Mouse (Mus musculus) liver, embryonic 16.5 days (tissue): ENCODE results near the gene Tbx1. TPM values are rescaled to one million over a fixed set of nuclear protein-coding genes. Genes with fewer than 3 reads are reported as not detected.
A peak's percentile ranks its signal among the peaks of the same experiment; 100 is the strongest.

ENCODE experiments used
- ATAC-seq: fragments of 200-750 bp; cut with Nextera tagmentation; 2 replicates; pipeline ENCODE4 v1.8.0; 2017; ENCODE audit warnings: low read depth, mild to moderate bottlenecking, moderate number of reproducible peaks, moderate library complexity
- H3K27ac ChIP-seq: fragments of 300-500 bp; sonication (generic); 2 replicates; pipeline ENCODE4 v1.5.1; 2014; ENCODE audit warnings: mild to moderate bottlenecking, low read length
- H3K27me3 ChIP-seq: fragments of 300-500 bp; sonication (generic); 2 replicates; pipeline ENCODE4 v1.6.1; 2014; ENCODE audit warnings: low read depth, low read length, mixed read lengths; ENCODE audit not compliant: control insufficient read depth, insufficient read depth
- H3K36me3 ChIP-seq: fragments of 300-500 bp; sonication (generic); 2 replicates; pipeline ENCODE4 v1.6.1; 2014; ENCODE audit warnings: mild to moderate bottlenecking; ENCODE audit not compliant: control insufficient read depth, insufficient read depth
- H3K4me1 ChIP-seq: fragments of 300-500 bp; sonication (generic); 2 replicates; pipeline ENCODE4 v1.6.1; 2014; ENCODE audit warnings: low read depth, low read length, mixed read lengths; ENCODE audit not compliant: control insufficient read depth
- H3K4me2 ChIP-seq: fragments of 300-500 bp; sonication (generic); 2 replicates; pipeline ENCODE4 v1.6.1; 2014; ENCODE audit warnings: low read depth, low read length, mixed read lengths
- H3K4me3 ChIP-seq: fragments of 300-500 bp; sonication (generic); 2 replicates; pipeline ENCODE4 v1.5.1; 2014; ENCODE audit warnings: low read depth, mild to moderate bottlenecking, low read length
- H3K9ac ChIP-seq: fragments of 300-500 bp; sonication (generic); 2 replicates; pipeline ENCODE4 v1.6.1; 2014; ENCODE audit warnings: low read depth, low read length
- H3K9me3 ChIP-seq: fragments of 300-500 bp; sonication (generic); replicated peaks from 2 replicates; pipeline ENCODE4 v1.6.1; 2016; ENCODE audit warnings: low read length; ENCODE audit not compliant: control insufficient read depth
- WGBS: fragments of 180-500 bp; shearing (Covaris S2); extraction: QIAGEN DNeasy Blood & Tissue Kit; methylation state at CpG from one replicate; pipeline ENCODE4 v1.1.7; 2014; ENCODE audit not compliant: insufficient replicate concordance; 5-methylcytosine and 5-hydroxymethylcytosine counted together
- polyA plus RNA-seq: library from polyadenylated mRNA; unstranded; fragments of >200 nt; fragmentation: Nextera tagmentation; extraction: Ambion mirVana; gene quantifications from 2 replicates; pipeline ENCODE4 v1.2.1, GENCODE M21; 2015

Tbx1 gene
- polyA plus RNA-seq: 0.07 TPM in 1 of 2 replicates, not detected in the other

DNA sequence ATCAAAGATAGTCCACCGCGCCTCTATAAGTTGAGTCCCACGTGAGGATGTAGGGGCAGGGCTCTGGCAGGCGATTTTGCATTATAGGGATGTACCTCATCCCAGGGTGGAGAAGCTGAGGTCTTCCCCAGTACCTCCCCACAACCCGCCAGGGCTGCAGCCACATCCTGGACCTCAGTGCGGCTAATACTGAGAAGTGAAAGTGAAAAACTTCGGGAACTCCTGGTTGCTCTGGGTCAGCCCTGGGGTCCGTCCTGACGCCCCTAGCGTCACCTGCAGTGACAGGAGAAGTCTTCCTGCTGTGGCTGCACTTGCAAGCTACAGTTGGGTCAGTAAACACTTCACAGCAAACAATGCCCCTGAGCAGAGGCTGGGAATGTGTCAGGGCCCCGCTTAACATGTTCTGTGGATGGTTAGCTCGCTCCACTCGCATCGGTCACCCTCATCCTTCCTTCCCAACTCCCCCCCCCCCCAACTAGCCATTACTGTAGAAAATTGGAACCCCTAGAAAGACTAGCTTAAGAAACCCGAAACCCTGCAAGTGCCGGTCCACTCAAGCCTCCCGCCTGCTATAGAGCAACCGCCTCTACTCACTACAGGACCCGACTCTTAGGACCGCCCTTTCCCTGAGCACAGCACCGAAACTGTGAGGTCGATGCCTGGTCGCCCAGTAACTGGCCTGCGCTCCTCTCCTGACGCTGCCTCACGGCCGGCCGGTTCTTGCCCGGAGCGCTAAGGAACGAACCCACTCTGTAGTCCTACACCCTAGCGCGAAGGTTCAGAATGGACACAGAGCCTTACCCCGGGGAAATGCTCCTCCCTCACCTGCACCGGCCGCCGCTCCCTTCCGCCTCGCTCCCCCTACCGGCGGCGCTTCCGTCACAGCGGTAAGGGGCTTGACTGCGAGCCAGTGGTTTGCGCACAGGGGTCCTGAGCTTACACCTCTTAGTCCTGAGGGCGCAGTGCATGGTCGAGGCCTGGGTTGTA is at the start of gene Tbx1:
Gene Tbx1, minus strand, starts transcription at position 868 of the 987 bp plus-strand sequence.
- peak within 1 kb of the TSS; percentile 59 for H3K4me2 ChIP-seq
- 2% methylated on average over 48 of the region's 48 CpGs for WGBS
- peaks cover 8% of the 10 kb centered on the region for H3K4me1 ChIP-seq
- H3K9ac ChIP-seq: no peak within 1 kb of the TSS
- no peaks in the 10 kb centered on the region for H3K36me3 ChIP-seq
- ATAC-seq: no peak
- no peak within 1 kb of the TSS for H3K27ac ChIP-seq
- no peaks in the 10 kb centered on the region for H3K9me3 ChIP-seq
- H3K27me3 ChIP-seq: peaks cover 83% of the 10 kb centered on the region
- H3K4me3 ChIP-seq: peak within 1 kb of the TSS; percentile 53

DNA sequence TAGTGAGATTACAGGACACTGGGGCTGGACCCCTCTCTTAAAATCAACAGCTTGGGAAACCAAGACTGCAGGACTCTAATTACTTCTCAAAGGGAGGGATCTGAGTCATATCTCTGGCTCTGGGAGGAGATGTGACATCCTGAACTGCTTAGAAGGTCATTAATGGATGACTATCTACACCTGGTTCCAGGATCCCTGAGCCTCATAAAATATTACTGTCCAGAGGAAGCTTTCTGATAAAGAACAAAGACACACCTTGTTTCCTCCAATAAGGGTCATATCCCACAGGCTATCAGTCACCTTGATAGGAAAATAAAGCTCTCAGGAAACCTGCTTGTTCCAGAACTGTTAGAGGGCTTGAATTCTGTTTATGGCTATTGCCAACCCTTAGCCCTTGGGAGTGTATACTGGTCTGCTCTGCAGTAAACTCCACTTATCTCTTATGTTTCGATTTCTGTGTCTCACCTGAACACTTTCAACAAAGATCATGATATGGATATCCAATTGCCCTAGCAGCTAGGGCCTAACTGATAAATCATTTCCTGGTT is 49.0 kb upstream of the Tbx1 start:
- no peak overlapping the region for H3K27ac ChIP-seq

DNA sequence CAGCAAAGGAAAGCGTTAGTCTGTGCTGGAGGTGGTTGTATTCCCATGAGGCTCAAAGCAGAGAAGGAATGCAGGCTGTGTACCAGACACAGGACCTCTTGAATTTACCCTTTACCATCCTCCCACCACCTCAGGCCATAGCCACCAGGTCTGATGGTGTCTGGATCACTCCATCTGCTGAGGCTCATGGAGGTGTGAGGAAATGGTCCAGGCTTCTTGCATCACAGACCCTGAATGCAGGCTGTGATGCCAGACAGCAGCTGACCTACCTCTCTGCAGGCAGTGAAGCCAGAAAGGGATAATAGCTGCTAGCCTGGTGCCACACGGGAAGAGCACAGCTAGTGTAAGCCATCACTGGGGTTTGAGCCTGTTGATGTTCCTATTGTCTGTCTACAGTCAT is 47.9 kb upstream of the Tbx1 start:
- no peaks in the 10 kb centered on the region for H3K4me1 ChIP-seq
- H3K27me3 ChIP-seq: no peaks in the 10 kb centered on the region
- no peaks in the 10 kb centered on the region for H3K36me3 ChIP-seq
- H3K27ac ChIP-seq: no peak overlapping the region
- no peak overlapping the region for H3K9ac ChIP-seq
- no peak overlapping the region for H3K4me2 ChIP-seq
- ATAC-seq: no peak
- H3K9me3 ChIP-seq: no peaks in the 10 kb centered on the region
- no peak overlapping the region for H3K4me3 ChIP-seq
- WGBS: 26% methylated on average over 2 of the region's 2 CpGs

More for the DNA sequence above, 49.0 kb upstream of the Tbx1 start:
- H3K4me3 ChIP-seq: no peak overlapping the region
- H3K9me3 ChIP-seq: no peaks in the 10 kb centered on the region
- no peak overlapping the region for H3K4me2 ChIP-seq
- no peak overlapping the region for H3K9ac ChIP-seq
- H3K36me3 ChIP-seq: no peaks in the 10 kb centered on the region
- no peaks in the 10 kb centered on the region for H3K4me1 ChIP-seq
- no peaks in the 10 kb centered on the region for H3K27me3 ChIP-seq
- WGBS: 35% methylated on average over 1 of the region's 1 CpGs
- ATAC-seq: no peak

DNA sequence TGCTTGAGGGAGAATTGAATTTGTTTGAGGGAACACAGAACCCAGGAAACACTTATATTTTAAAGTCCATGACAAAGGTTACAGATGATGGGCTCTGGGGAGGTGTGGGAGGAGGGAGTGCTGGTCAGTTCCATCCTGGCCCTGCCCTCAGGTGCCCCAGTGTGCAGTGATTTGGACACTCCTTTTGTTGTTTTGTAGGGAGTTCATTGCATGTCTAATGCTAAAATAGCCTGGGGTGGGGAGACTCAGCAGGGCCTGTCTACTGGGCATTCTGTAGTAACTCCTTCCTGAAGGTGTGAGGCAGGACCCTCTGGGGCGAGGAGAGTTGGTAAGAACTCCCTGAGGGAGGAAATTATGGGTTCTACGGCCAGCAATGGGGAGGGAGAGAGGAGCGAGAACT is 46.3 kb upstream of the Tbx1 start:
- 56% methylated on average over 3 of the region's 3 CpGs for WGBS
- H3K9ac ChIP-seq: no peak overlapping the region
- no peaks in the 10 kb centered on the region for H3K36me3 ChIP-seq
- no peak for ATAC-seq
- no peak overlapping the region for H3K27ac ChIP-seq
- no peaks in the 10 kb centered on the region; the same call in 1 of the 2 replicates for H3K27me3 ChIP-seq
- H3K4me3 ChIP-seq: no peak overlapping the region
- H3K9me3 ChIP-seq: no peaks in the 10 kb centered on the region
- H3K4me2 ChIP-seq: no peak overlapping the region
- no peaks in the 10 kb centered on the region; the same call in 1 of the 2 replicates for H3K4me1 ChIP-seq

DNA sequence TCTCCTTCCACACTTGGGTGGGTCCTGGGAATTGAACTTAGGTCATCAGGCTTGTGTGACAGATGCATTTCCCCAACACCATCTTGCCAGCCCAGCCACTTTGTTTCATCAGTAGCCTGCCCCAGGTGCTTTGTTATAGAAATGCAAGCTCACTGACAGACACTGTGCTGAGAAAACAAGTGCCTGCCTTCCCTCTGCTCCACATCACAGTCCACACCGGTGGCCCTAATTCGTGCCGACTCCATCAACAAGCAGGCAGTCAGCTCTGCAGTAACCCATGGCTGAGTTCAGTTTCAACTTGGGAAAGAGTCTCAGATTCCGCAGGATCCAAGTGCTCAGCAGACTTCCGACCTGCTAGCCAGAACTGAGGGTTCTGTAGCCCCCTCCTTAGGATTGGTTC is 45.9 kb upstream of the Tbx1 start:
- no peak for ATAC-seq
- H3K9ac ChIP-seq: no peak overlapping the region
- no peaks in the 10 kb centered on the region for H3K9me3 ChIP-seq
- no peak overlapping the region for H3K4me2 ChIP-seq
- peaks cover 2% of the 10 kb centered on the region; the same call in 1 of the 2 replicates for H3K27me3 ChIP-seq
- no peak overlapping the region for H3K4me3 ChIP-seq
- H3K4me1 ChIP-seq: no peaks in the 10 kb centered on the region; the same call in 1 of the 2 replicates
- H3K27ac ChIP-seq: no peak overlapping the region
- WGBS: 66% methylated on average over 5 of the region's 5 CpGs
- H3K36me3 ChIP-seq: no peaks in the 10 kb centered on the region

DNA sequence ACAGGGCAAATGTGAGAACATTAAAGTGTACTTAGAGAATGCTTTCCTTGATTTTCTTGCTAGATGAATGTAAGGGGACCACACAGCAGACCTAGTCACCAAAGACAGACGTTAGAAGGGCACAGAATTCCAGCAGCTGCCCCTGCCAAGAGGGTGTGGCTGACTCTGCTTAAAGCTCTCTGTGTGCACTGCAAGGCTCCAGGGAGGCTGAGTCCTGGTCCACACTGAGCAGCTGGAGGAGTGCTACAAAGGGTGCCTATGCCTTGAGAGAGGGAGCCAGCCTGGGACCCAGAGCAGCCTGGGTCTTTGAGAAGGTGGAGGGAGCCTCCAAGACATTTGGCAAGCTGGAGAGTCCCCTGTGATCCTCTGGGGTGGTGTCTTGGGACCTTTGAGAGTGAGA is 42.9 kb upstream of the Tbx1 start:
- Histone ChIP-seq H3K36me3 (no peaks in the 10 kb centered on the region), H3K9me3 (no peaks in the 10 kb centered on the region), H3K4me1 (peaks cover 3% of the 10 kb centered on the region), H3K27ac (no peak overlapping the region), H3K4me2 (no peak overlapping the region), H3K27me3 (peaks cover 32% of the 10 kb centered on the region), H3K9ac (no peak overlapping the region), H3K4me3 (no peak overlapping the region)
- WGBS: 23% methylated on average over 1 of the region's 1 CpGs
- ATAC-seq: no peak

DNA sequence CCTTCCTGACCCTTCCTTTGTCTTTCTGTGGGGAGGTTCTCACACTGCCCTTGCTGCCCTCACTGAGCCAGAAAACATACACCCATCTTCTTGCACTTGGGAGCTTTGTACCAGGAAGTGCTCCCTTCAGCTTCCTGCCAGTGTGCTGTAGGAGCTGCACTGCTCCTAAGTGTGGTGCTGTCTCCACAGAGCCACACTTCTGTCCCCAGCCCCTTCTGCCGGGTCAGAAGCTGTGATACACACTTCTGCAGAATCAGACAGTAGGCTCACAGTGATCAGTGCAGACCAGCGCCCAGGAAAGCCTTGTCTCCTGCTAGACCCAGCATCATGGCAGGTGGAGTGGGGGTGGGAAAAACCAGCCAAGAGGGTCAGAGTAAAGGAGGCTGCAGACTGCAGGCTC is 42.3 kb upstream of the Tbx1 start:
- Histone ChIP-seq H3K9ac (no peak overlapping the region), H3K9me3 (no peaks in the 10 kb centered on the region), H3K27me3 (peaks cover 37% of the 10 kb centered on the region), H3K4me3 (no peak overlapping the region), H3K4me2 (no peak overlapping the region), H3K36me3 (no peaks in the 10 kb centered on the region), H3K4me1 (peaks cover 3% of the 10 kb centered on the region), H3K27ac (no peak overlapping the region)
- no peak for ATAC-seq
- 41% methylated on average over 2 of the region's 2 CpGs for WGBS

DNA sequence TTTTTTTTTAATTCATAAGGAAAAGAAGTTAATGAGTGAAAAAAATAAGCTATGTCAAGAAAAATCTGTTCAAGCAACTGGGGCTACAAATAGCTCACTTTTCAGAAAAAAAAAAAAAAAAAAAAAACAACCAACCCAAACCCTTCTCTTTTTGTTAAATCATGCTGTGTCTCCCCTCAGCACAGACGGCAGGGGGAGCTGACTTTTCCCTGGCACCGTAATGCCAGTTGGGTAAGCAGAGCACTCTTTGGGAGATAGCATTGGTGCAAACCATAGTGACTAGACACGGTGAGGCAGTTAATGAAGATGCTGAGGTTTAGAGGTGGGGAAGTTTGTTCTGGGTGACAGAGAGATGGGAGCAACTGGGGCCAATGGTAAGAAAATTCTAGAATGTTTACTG is 41.6 kb upstream of the Tbx1 start:
- Histone ChIP-seq H3K9me3 (no peaks in the 10 kb centered on the region), H3K4me3 (no peak overlapping the region), H3K4me2 (no peak overlapping the region), H3K9ac (no peak overlapping the region), H3K36me3 (no peaks in the 10 kb centered on the region), H3K4me1 (peaks cover 3% of the 10 kb centered on the region), H3K27me3 (peaks cover 45% of the 10 kb centered on the region), H3K27ac (no peak overlapping the region)
- no peak for ATAC-seq
- WGBS: 45% methylated on average over 3 of the region's 3 CpGs

DNA sequence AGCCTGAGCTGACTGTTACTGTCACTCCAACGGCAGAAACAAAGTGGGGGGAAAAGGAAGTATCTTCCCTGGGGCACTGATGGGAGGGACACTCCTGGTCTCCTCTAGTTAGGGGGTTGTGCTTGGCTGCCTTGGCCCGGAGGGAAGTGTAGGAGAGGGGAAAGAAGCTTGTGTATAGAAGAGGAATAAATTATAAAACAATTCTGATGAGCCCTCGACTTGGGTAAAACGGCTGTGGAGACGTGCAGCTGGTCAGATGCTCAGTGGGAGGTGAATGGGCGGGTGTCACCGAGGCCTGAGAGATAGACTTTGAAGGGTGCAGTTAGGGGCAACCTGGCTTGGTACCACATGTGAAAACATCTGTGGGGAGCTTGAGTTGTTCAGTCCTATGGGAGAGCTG is 40.7 kb upstream of the Tbx1 start:
- Histone ChIP-seq H3K27me3 (peaks cover 54% of the 10 kb centered on the region), H3K27ac (no peak overlapping the region), H3K4me3 (no peak overlapping the region), H3K9me3 (no peaks in the 10 kb centered on the region), H3K36me3 (no peaks in the 10 kb centered on the region), H3K9ac (no peak overlapping the region), H3K4me1 (peaks cover 8% of the 10 kb centered on the region), H3K4me2 (no peak overlapping the region)
- WGBS: 36% methylated on average over 7 of the region's 7 CpGs
- ATAC-seq: no peak
